Mouse (Mus musculus) mammary gland, adult 2 months (tissue): ENCODE data around the gene Pbld2. TPM values are rescaled to one million over a fixed set of nuclear protein-coding genes. Genes with fewer than 3 reads are reported as not detected.

Source experiments
- polyA plus RNA-seq: library from polyadenylated mRNA; depleted of rRNA; stranded (reverse); fragments of >200 nt; gene quantifications from 2 replicates; pipeline ENCODE4 v1.2.3, GENCODE M21; 2012; ENCODE audit warnings: low replicate concordance; rRNA removed

The Pbld2 gene
- 0.67 and 1.4 TPM in 2 replicates for polyA plus RNA-seq

GRCm38 (mm10) chr10:63023749-63024579 lies at the start of gene Pbld2, which contains the start of gene Hnrnph3:
Gene Pbld2, plus strand, starts transcription at chr10:63024315.
Gene Hnrnph3, minus strand, starts transcription at chr10:63024217.

DNA sequence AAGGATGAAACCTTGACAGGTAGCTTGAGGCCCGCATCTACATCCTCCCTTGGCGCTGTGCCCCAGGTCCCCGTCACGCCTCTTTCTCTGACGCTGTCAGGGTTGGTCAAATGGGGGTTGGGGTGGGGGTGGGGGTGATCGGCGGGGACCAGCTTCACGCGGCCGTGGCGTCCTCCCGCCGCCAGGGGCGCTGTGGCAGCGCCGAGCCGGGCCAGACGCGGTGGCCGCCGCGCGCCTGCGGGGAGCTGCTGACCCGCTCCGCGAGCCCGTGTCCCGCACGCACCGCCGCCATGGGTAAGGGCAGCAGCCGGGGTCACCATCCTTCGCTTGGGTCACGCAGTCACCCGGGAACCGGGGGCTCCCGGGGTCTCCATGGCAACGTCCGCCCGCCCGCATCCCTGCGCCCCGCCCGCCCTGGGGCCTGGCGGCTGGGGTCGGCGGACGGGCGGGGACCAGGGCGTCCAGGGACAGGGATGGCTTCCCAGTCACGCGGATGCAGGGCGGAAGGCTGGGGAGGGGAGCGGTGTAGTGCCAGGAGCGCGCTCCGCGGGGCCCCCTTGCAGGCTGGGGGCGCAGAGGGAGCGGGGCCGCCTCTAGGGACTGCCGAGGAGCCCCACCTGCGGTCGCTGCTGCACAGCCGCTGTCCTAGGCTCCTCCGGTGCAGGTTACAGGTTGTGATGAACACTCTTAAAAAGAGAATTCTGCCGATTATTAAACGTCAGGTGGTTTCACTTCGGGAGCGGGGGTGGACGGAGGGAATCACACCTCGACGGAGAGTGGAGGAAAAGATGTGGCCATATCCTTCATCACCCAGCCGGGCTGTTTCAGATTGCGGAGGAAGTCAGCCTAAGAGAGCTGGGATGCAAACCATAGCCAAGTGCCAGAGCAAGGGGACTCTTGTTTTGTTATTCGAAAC lies 43.8 kb upstream of the Pbld2 start, which contains the start of gene Rufy2:
Gene Rufy2 (plus strand): TSS at position 185 of the 916 bp plus-strand sequence.

DNA sequence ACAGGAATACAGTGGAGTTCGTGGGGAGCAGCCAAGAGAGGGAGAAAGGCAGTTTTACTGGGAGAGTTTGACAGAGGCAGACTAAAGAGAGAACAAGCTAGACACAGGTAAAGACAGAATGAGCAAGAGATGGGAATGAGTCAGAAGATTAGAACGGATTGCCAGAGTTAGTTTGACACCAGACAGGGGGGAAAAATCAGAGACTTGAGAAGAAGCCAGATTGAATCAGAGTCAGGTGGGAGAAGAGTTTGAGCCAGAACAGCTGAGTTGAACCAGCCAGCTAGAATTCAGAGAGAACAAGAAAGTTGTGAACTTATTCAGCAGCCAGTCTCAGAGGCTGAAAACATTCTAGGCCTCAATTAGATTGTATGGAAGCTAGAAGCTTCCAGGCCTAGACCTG lies 35.7 kb downstream of the Pbld2 start, which contains the start of gene Pbld1:
Gene Pbld1 (plus strand): TSS at position 301 of the 400 bp plus-strand sequence.

DNA sequence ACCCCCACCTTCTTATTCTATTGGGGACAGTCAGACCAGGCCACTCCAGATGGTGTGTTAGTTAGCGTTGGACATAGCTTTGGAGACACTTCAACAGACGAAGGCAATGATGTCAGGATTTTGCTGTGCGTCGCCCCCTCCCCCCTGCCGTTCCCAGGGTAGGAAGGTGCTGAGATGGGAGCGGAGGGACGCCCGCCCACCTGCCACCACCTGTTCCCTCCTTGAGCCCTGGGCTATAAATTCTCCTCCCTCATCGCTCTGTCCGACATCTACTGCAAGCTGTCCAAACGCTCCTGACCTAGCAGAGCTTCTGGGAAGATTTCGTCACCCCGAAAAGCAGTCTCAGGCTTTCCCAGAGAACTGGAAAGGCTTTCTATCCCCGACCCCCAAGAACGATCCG lies 75.4 kb downstream of the Pbld2 start, which contains the start of gene Atoh7:
Gene Atoh7 (plus strand): TSS at position 131 of the 400 bp plus-strand sequence.

Other genes starting within 250 kb of the Pbld2 start
- gene Ccar1, start 232.0 kb upstream of the Pbld2 start, polyA plus RNA-seq = 44.8 and 78.6 TPM in 2 replicates
- gene Tet1, start 115.3 kb upstream of the Pbld2 start, polyA plus RNA-seq = 1.2 and 1.5 TPM in 2 replicates
- 42.9 and 65.4 TPM in 2 replicates for gene Slc25a16, start 103.7 kb upstream of the Pbld2 start, polyA plus RNA-seq
- gene Dna2, start 77.3 kb upstream of the Pbld2 start, polyA plus RNA-seq = 1.9 and 4.0 TPM in 2 replicates
- 2.8 and 4.5 TPM in 2 replicates for gene Rufy2, start 44.1 kb upstream of the Pbld2 start, polyA plus RNA-seq
- gene Hnrnph3, start 98 bp upstream of the Pbld2 start, polyA plus RNA-seq = 6.8 and 15.2 TPM in 2 replicates
- gene Pbld1, start 35.8 kb downstream of the Pbld2 start, polyA plus RNA-seq = 1.4 and 2.6 TPM in 2 replicates
- gene Atoh7, start 75.3 kb downstream of the Pbld2 start, polyA plus RNA-seq = 0.09 TPM in 1 of 2 replicates, not detected in the other
- gene Mypn, start 179.6 kb downstream of the Pbld2 start, polyA plus RNA-seq = 11.2 TPM in 1 of 2 replicates, not detected in the other
- gene Herc4, start 219.5 kb downstream of the Pbld2 start, polyA plus RNA-seq = 14.3 and 22.2 TPM in 2 replicates